Mouse (Mus musculus) bone marrow, adult 2 months (tissue): ENCODE measurements around the gene Gm3629.
"Not testable (repeated sequence)": the region's sequence is repeated elsewhere in the genome, so short reads cannot be mapped to it uniquely, and the experiment has no call there.

Source experiments
- CTCF ChIP-seq: fragments of 200-500 bp; IDR thresholded peaks from 2 replicates; pipeline ENCODE4 v1.5.1; 2011; ENCODE audit warnings: low read length, control low read depth; ENCODE audit not compliant: control insufficient read depth, insufficient read depth
- POLR2A ChIP-seq: fragments of 200-500 bp; IDR thresholded peaks from 2 replicates; pipeline ENCODE4 v1.6.1; 2011; ENCODE audit warnings: low read depth, mild to moderate bottlenecking, control low read depth, low read length, borderline replicate concordance; ENCODE audit not compliant: control insufficient read depth

GRCm38 (mm10) chr14:6590513-6590912, at the start of gene Gm3629:
- TF ChIP-seq CTCF, POLR2A: not testable (repeated sequence)
